Mouse (Mus musculus): ENCODE data around the gene Etv2.
A peak's percentile ranks its signal among the peaks of the same experiment; 100 is the strongest.

The Etv2 gene

DNA sequence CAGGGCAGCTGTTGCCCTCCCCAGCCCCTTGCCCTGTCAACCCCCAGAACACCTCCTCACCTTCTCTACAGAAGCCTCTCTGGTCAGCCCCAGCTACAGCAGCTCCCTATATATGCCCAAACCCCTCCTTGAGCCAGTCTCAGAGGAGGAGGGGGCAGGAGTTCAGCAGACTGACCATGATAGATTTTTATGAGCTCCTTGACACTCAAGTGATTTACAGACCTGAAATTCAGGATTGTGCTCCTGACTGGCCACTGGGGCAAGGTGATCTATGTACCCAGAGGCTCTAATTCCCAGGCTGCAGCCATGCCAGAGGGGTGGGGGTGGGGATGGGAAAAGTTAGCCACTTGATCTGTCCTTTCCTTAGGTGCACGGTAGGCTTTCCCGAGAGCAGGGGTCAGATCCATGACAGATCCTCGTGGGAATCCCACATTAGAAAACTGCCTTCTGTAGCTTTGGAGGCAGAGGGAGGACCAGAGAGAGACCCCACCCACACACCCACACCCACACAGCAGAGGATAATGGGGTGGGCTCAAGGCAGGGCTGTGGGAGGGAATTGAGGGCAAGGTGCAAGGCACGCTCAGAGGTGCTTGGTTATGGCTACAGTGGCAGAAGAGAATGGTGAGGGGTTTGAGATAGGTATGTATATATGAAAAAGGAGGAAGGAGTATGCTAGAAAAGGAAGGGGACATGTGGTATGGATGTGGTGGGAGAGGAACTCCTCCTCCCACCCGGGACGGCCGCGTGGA lies 22.8 kb downstream of the Etv2 start, which contains the start of gene Upk1a:
Gene Upk1a, minus strand, starts transcription at position 194 of the 749 bp plus-strand sequence.
- DNase-seq = no peak

DNA sequence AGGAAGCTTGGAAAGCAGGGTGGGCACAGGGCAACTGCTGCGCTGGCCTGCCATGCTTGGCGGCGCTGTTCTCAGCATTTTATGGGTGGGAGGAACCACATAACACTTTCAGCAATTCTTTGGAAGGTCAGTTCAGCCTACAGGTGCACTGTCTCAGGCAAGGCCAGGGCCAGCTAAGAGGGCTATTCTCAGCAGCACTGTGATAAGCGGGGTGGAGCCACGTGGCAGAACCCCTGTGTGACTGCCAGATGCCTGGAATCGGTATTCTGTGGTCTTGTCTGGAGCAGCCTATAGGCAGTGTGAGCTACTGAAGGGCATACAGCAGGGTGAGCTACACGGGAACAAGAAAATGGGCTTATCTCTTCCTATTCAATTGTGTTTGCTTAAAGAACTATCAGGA lies 25.6 kb downstream of the Etv2 start:
- DNase-seq = no peak

DNA sequence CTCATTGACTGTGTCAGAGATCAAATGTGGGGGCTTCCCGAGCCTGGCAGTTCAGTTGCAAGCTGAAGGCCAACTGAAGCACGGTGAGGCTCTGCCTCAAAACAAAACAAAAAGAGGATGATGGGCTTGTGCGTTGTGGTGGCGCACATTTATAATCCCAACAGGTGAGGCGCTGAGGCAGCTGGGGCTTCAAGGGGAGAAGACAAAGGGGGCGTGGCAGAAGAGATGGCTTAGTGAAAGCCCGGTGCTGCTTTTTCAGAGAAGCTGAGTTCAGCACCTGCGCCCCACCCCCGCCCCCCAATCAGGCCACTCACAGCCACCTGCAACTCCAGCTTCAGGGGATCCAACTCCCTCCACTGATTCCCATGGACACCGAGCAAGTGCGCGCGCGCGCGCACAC lies 27.2 kb downstream of the Etv2 start:
- DNase-seq = no peak

DNA sequence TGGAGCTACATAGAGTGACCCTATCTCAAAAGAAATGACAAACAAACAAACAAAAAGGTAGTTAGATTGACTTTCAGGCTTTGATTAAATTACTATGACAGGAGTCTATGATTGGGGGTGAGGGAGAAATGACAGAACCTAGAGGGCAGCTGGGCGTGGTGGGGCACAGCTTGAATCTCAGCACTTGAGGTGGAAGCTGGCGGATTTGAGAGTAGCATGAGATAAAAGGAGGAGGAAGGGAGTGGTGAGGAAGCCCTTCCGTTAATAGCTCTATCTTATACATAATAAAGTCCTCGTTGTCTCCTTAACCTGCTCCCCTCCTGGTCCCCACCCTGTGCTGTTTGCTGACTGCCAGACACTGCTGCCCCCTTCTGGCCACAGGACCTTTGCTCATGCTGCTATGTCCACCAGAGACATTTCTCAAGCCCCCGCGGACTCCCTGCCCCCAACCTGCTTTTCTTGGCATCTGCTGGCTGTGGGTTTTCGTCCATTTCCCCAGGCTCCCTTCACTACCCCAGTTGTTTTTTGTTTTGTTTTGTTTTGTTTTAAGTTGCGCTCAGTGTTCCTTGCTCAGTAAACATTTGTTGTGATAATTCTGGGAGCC lies 27.8 kb downstream of the Etv2 start:
- peak; percentile 46 for DNase-seq

GRCm38 (mm10) chr7:30604944-30605343 lies 30.7 kb downstream of the Etv2 start:
- no peak for DNase-seq

DNA sequence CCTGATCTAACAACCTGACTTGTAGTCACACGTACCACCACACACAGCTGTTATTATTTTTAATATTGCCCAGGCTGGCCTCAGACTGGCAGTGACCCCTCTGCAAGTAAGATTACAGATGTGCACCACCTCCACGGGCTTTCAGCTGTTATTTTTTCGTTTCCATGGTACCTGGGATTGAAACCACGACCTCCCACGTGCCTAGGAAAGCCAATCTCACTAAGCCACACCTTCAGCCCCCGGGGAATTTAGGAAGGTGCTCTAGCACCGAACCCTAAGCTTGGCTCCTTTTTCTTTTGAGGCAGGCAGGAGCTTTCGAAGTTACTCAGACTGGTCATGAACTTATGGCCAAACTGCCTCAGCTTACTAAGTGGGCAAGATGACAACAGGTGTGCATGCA lies 31.2 kb downstream of the Etv2 start:
- no peak for DNase-seq

GRCm38 (mm10) chr7:30602583-30602982 lies 33.1 kb downstream of the Etv2 start:
- peak; percentile 81 for DNase-seq

GRCm38 (mm10) chr7:30600651-30601050 lies 35.0 kb downstream of the Etv2 start:
- DNase-seq = peak; percentile 67

DNA sequence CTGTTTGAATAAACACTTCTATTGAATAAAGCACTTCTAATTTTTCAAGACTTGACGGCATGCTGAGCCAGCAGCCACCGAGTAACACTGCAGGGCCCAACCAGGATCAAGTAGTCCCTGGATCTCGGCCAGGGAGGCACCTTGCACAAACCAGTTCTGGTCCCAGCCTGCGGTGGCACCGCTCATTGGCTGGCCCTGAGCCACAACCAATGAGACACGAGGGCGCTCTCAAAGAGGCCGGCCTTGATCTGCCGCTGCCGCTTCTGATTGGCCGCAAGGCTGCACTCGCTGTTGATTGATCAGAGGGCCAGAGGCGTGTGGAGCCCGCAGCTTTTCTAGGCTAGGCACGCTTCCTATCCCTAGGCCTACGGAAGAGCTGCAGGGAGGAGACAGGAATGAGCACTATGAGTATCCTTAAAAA lies 35.7 kb downstream of the Etv2 start:
- peak; percentile 98 for DNase-seq

- no peak for DNase-seq
Observed at GRCm38 (mm10) chr7:30598786-30599185, 36.9 kb downstream of the Etv2 start, which contains the start of gene Zbtb32. Gene Zbtb32, minus strand, starts transcription at chr7:30598909.

GRCm38 (mm10) chr7:30596811-30597210 lies 38.8 kb downstream of the Etv2 start:
- DNase-seq = no peak

- no peak for DNase-seq
Observed at GRCm38 (mm10) chr7:30596093-30596492, 39.6 kb downstream of the Etv2 start.

DNA sequence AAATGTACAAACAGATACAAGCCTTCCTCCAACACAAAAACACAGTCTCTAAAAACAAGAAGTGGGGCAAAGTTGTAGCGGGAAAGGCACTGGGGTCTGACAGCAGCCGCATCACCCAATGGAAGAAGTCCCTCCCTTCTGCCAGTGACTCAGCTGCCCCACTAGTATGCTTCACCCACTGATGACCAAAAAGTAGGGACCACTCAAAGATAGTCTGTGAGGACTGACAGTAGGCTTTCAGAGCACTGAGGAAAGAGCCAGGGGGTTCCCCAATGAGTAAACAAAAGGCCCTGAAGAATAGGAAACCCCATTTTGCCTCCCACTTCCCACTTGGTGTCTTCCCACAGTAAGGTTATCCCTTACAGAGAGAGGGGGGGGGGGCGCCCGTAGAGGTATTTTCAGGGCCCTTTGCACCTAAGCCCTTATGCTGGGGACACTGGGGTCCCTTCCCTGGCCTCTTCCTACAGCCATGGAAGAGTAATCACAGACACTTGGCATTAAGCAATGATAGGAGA lies 41.1 kb downstream of the Etv2 start:
- no peak for DNase-seq

DNA sequence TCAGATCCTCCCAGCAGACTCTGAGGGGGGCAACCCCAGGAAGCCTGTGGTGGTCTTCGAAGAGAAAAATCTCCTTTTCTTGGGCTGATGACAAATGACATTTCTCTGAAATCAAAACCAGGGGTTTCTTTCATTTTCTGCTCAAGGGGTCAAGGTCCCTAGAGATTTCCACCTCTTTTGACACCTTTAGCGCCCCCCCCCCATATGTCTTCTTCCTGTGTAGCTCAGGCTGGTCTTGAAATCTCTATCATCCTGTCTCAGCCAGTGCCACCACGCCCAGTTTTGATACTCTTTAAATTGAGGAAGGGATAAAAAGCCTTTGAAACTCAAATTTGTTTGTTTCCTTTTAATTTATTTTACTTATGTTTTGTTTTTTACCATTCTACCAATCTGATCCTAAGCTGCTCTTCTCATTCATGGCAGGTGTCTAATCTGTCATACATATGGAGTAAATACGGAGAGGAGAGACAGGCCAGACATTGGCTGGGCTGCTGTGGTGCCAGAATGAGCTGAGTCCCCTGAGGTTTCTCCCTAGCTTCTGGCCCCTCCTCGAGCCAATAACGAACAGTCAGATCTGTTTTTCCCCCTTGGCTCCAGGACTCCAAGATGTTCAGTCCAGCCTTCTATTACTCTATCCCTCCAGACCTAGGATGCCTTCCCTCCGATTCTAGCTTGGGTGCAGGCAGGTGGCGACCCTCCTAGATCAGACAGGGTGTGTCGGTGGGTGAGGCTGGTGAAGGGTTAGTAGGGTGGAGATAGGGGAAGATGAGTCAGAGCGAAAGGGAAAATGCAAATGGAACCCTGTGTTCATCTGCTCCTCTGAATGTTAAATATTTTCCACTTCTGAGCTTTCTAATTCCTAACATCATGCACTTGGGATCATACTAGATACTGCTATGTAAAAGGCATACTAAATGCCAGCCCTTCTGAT lies 41.8 kb downstream of the Etv2 start:
- no peak for DNase-seq

- DNase-seq = no peak
Observed at GRCm38 (mm10) chr7:30592772-30593423, 42.8 kb downstream of the Etv2 start.

DNA sequence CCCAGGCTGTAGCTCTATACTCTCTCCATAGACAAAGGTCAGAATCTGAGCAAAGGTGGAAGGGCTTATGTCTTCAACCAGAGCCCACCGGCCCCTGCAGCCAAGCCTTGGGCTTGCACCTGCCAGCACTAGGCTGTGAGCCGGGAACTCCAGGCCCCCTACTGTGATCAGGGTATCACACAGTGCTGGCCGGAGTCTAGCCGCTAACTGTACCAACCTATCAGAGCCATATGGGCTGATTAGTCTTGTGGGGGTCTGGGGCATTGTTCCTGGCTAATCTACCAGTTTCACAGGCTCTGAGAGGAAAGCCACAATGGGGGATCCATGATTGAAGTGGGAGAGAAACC lies 44.1 kb downstream of the Etv2 start:
- DNase-seq = no peak

DNA sequence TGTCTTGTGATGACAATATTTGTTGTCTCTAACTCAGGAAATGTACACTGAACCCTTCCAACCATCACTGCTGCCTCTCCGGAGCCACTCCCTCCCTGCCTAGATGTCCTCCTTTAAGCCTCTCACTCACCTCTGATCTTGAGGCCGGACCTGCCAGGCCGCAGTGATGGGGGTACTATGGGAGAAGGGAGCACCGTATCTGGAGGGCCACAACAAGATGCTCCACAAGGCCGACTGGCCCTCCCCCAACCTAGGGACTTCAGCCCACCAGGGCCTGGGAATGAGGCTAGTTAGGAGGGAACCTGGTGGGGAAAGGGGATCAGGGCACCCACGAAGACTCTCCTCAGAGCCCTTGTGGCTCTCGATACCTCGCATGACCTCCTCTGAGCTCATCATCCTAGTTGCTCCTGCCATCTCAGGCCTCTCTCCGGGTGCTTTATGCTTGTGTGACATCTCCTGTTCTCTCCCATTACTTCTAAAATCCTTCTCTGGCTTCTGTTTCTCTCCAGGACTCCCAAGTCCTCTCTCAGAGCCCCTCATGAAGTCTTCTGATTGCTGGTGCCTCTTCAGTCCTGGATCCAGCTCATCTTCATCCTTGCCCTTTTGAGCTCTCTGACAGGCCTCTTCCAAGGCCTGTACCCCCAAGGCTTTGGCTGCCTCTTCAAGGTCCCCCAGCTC lies 44.6 kb downstream of the Etv2 start:
- no peak for DNase-seq

DNA sequence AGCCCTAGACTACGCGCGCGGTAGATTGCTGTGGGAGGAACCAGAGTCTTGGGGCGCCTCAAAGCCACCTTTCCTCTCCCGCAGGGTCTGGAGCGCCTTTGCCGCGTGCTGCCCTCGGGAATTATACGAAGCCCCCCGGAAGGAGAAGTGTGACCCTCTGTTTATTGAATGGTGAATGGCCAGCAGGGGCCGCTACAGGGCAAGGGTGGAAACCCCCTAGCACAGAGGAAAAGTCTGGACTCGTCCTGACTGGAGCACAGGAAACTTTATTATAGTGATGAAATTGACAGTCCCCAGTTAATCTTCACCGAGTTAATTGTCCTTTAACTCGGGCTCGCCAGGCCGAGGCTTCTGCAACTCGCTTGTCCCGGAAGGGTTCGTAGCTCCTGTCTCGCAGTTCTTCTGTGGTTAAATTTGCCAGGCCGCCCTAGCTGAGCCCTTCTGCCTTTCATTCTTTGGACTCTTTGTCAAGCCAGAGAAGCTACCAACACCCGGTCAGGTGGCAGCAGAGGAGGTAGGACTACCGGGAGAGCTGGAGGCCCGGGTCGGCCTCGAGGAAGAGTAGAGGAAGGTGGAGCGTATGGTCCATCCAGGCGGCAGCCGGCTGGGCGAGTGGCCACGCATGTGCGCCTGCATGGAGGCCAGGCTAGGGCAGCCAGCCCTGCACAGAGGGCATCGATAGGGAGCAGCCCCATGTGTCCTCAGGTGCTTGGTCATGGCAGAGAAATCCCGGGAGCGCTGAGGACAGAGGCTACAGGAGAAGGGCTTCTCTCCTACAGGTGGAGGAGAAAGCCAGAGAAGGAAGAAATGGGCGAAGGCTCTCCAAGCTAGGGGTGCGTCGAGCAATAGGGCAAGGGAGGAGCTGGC lies 46.0 kb downstream of the Etv2 start:
- peak; percentile 85 for DNase-seq

DNA sequence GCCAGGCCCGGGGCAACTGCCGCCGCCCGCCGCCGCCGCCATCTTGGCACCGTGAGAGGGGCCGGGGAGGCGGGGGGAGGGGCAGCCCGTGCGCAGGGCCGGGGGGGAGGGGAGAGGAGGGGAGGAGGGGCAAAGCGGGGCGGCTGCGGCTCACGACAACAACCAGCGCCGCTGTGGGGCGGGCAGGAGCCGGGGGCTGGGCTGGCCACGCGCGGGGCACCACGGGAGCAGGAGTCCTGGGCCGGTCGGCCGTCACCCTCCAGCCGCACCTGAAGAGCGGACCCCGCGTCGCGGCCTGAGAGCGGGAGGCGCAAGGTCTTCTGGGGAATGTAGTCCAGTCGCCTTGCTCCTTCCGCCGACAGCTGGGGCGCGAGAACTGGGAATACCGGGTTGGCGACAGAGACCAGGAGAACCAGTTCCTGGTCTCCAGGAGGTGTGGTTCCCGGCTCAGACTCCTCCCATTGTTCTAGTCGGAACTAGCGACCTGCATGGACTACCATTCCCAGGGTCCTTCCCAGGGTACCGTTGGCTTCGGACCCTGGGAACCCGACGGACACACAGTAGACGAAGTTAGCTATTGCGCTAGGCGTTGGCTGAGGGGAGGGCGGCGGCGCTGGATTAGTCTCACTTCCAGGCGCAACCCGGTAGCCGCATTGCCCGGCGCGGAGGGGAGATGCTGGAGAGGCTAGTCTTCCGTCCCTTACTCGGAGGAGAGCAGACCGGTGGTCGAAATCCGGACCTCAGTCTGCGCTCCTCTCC lies 46.8 kb downstream of the Etv2 start, which contains the start of gene Kmt2b:
Gene Kmt2b, minus strand, starts transcription at position 51 of the 759 bp plus-strand sequence.
- peak; percentile 99 for DNase-seq

All from kidney, adult 11 months (tissue).